Mouse (Mus musculus): ENCODE results near the gene Josd2.

The Josd2 gene

DNA sequence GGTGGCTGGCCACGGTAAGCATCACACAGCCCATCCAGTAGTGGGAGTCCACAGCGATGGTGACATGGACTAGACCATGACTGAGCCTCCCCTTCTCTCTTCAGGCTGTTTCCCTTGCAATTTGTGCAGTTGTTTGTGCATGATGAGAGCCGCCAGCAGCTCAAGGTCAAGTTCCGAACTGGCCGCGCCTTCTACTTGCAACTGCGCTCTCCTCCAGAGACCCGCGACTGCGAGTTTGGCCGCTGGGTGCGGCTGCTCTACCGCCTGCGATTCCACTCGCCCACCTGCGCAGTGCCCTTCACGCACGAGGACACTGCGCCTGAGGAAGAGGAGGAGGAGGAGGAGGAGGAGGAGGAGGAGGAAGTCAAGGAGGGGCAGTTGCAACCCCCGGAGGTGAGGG is 32.3 kb downstream of the Josd2 start:
- no peak for DNase-seq (ENCODE audit: low spot score)

- peak; percentile 73 for DNase-seq (ENCODE audit: low spot score)
These were observed 33.9 kb downstream of the Josd2 start for GRCm38 (mm10) chr7:44501563-44502115.

- no peak for DNase-seq (ENCODE audit: low spot score)
These were observed 39.7 kb downstream of the Josd2 start for GRCm38 (mm10) chr7:44507491-44507890.

GRCm38 (mm10) chr7:44519240-44519913 is 51.6 kb downstream of the Josd2 start:
- DNase-seq (ENCODE audit: low spot score) = peak; percentile 24

- DNase-seq (ENCODE audit: low spot score) = no peak
These were observed 53.2 kb downstream of the Josd2 start for GRCm38 (mm10) chr7:44520990-44521389.

Measured in c-Kit-positive CD71-positive TER-119-positive erythroid progenitor cells, embryonic 14.5 days (primary cell).